Mouse (Mus musculus) intestine, postnatal 0 days (tissue): ENCODE data around the gene Sphk1. TPM values are rescaled to one million over a fixed set of nuclear protein-coding genes. Genes with fewer than 3 reads are reported as not detected.

Experiments used
- ATAC-seq: fragments of 200-750 bp; cut with Nextera tagmentation; 2 replicates; pipeline ENCODE4 v1.8.0; 2017; ENCODE audit warnings: mild to moderate bottlenecking, moderate TSS enrichment, moderate library complexity
- H3K27ac ChIP-seq: fragments of 300-500 bp; sonication (generic); 2 replicates; pipeline ENCODE4 v1.5.1; 2014; ENCODE audit warnings: mild to moderate bottlenecking, low read depth, low read length, moderate library complexity
- H3K27me3 ChIP-seq: fragments of 300-500 bp; sonication (generic); replicated peaks from 2 replicates; pipeline ENCODE4 v1.6.1; 2014; ENCODE audit warnings: low read length, mixed read lengths; ENCODE audit not compliant: control insufficient read depth, insufficient read depth
- H3K36me3 ChIP-seq: fragments of 300-500 bp; sonication (generic); 2 replicates; pipeline ENCODE4 v1.6.1; 2014; ENCODE audit warnings: mild to moderate bottlenecking, moderate library complexity; ENCODE audit not compliant: control insufficient read depth, insufficient read depth
- H3K4me1 ChIP-seq: fragments of 300-500 bp; sonication (generic); replicated peaks from 2 replicates; pipeline ENCODE4 v1.6.1; 2014; ENCODE audit warnings: antibody characterized with exemption, low read length, mixed read lengths; ENCODE audit not compliant: control insufficient read depth, insufficient read depth
- H3K4me2 ChIP-seq: fragments of 300-500 bp; sonication (generic); replicated peaks from 2 replicates; pipeline ENCODE4 v1.6.1; 2014; ENCODE audit warnings: low read depth, mild to moderate bottlenecking, moderate library complexity
- H3K4me3 ChIP-seq: fragments of 300-500 bp; sonication (generic); 2 replicates; pipeline ENCODE4 v1.5.1; 2014; ENCODE audit warnings: low read depth, low read length
- H3K9ac ChIP-seq: fragments of 300-500 bp; sonication (generic); 2 replicates; pipeline ENCODE4 v1.6.1; 2014; ENCODE audit warnings: mild to moderate bottlenecking, low read depth, low read length
- H3K9me3 ChIP-seq: fragments of 300-500 bp; sonication (generic); 2 replicates; pipeline ENCODE4 v1.6.1; 2016; ENCODE audit warnings: mixed run types; ENCODE audit not compliant: control insufficient read depth
- CTCF ChIP-seq: sonication (generic); IDR thresholded peaks from 2 replicates; pipeline ENCODE4 v1.5.1; 2016; ENCODE audit warnings: low read depth, mild to moderate bottlenecking, control low read depth, antibody characterized with exemption, moderate library complexity
- WGBS: fragments of 180-500 bp; shearing (Covaris S2); extraction: QIAGEN DNeasy Blood & Tissue Kit; methylation state at CpG from one replicate; pipeline ENCODE4 v1.1.7; 2014; 5-methylcytosine and 5-hydroxymethylcytosine counted together
- polyA plus RNA-seq: library from polyadenylated mRNA; unstranded; fragments of >200 nt; fragmentation: Nextera tagmentation; extraction: Ambion mirVana; gene quantifications from 2 replicates; pipeline ENCODE4 v1.2.1, GENCODE M21; 2015

Gene Sphk1
- polyA plus RNA-seq, 1 experiment from 2014 or later, result 2.5 TPM

- H3K36me3 ChIP-seq, result peaks cover 75% of the 10 kb centered on the region
- WGBS, result 83% methylated on average over 4 of the region's 4 CpGs
Measured at GRCm38 (mm10) chr11:116543110-116543509, 12.4 kb downstream of the Sphk1 start.

GRCm38 (mm10) chr11:116547296-116548060 is 16.8 kb downstream of the Sphk1 start:
- WGBS, result 77% methylated on average over 17 of the region's 17 CpGs
- no peak for TF ChIP-seq CTCF

More at GRCm38 (mm10) chr11:116543110-116543509, 12.4 kb downstream of the Sphk1 start:
- peak; percentile 90 for TF ChIP-seq CTCF
- H3K4me1 ChIP-seq, result no peaks in the 10 kb centered on the region
- ATAC-seq, result no peak
- H3K9ac ChIP-seq, result no peak overlapping the region
- H3K27me3 ChIP-seq, result no peaks in the 10 kb centered on the region
- no peak overlapping the region for H3K4me3 ChIP-seq
- H3K27ac ChIP-seq, result no peak overlapping the region
- H3K4me2 ChIP-seq, result no peak overlapping the region
- H3K9me3 ChIP-seq, result no peaks in the 10 kb centered on the region

GRCm38 (mm10) chr11:116548780-116549179 is 18.1 kb downstream of the Sphk1 start:
- Histone ChIP-seq H3K27me3 (no peaks in the 10 kb centered on the region), H3K36me3 (peaks cover 32% of the 10 kb centered on the region), H3K27ac (no peak overlapping the region), H3K4me2 (no peak overlapping the region), H3K4me1 (no peaks in the 10 kb centered on the region), H3K9ac (no peak overlapping the region), H3K4me3 (no peak overlapping the region), H3K9me3 (no peaks in the 10 kb centered on the region)
- WGBS, result 93% methylated on average over 9 of the region's 9 CpGs
- ATAC-seq, result no peak
- TF ChIP-seq CTCF, result no peak

More at GRCm38 (mm10) chr11:116547296-116548060, 16.8 kb downstream of the Sphk1 start:
- Histone ChIP-seq H3K4me2 (no peak overlapping the region), H3K36me3 (peaks cover 42% of the 10 kb centered on the region), H3K27ac (no peak overlapping the region), H3K4me3 (no peak overlapping the region), H3K9me3 (no peaks in the 10 kb centered on the region), H3K27me3 (no peaks in the 10 kb centered on the region), H3K9ac (no peak overlapping the region), H3K4me1 (no peaks in the 10 kb centered on the region)
- ATAC-seq, result no peak

GRCm38 (mm10) chr11:116549273-116550038 is 18.7 kb downstream of the Sphk1 start:
- H3K27me3 ChIP-seq, result no peaks in the 10 kb centered on the region
- ATAC-seq, result no peak
- no peak overlapping the region for H3K4me2 ChIP-seq
- H3K9ac ChIP-seq, result no peak overlapping the region
- H3K27ac ChIP-seq, result no peak overlapping the region
- WGBS, result 83% methylated on average over 11 of the region's 11 CpGs
- TF ChIP-seq CTCF, result no peak
- H3K4me1 ChIP-seq, result no peaks in the 10 kb centered on the region
- H3K36me3 ChIP-seq, result peaks cover 25% of the 10 kb centered on the region
- no peak overlapping the region for H3K4me3 ChIP-seq
- no peaks in the 10 kb centered on the region for H3K9me3 ChIP-seq

- Histone ChIP-seq H3K9ac (no peak overlapping the region), H3K27ac (no peak overlapping the region)
- 51% methylated on average over 7 of the region's 7 CpGs for WGBS
Measured at GRCm38 (mm10) chr11:116550748-116551147, 20.0 kb downstream of the Sphk1 start.

GRCm38 (mm10) chr11:116552194-116552593 is 21.5 kb downstream of the Sphk1 start:
- Histone ChIP-seq H3K9me3 (no peaks in the 10 kb centered on the region), H3K9ac (no peak overlapping the region), H3K27ac (no peak overlapping the region), H3K36me3 (0 out of 2 replicates have a peak, but pooled peaks cover 3% of the 10 kb centered on the region), H3K4me3 (no peak overlapping the region), H3K4me1 (no peaks in the 10 kb centered on the region), H3K27me3 (0 out of 2 replicates have a peak, but pooled peaks cover 4% of the 10 kb centered on the region), H3K4me2 (no peak overlapping the region)
- no peak for TF ChIP-seq CTCF
- WGBS, result 46% methylated on average over 1 of the region's 1 CpGs
- no peak for ATAC-seq

More at GRCm38 (mm10) chr11:116550748-116551147, 20.0 kb downstream of the Sphk1 start:
- Histone ChIP-seq H3K4me2 (no peak overlapping the region), H3K4me3 (no peak overlapping the region), H3K36me3 (peaks cover 13% of the 10 kb centered on the region), H3K4me1 (no peaks in the 10 kb centered on the region), H3K27me3 (0 out of 2 replicates have a peak, but pooled peaks cover 4% of the 10 kb centered on the region), H3K9me3 (no peaks in the 10 kb centered on the region)
- TF ChIP-seq CTCF, result no peak
- ATAC-seq, result no peak
